Mouse (Mus musculus) forebrain, embryonic 14.5 days (tissue): ENCODE results near the gene Rnf224. TPM values are rescaled to one million over a fixed set of nuclear protein-coding genes. Genes with fewer than 3 reads are reported as not detected.

Experiments used
- ATAC-seq: fragments of 200-750 bp; cut with Nextera tagmentation; 2 replicates; pipeline ENCODE4 v1.8.0; 2017; ENCODE audit warnings: mild to moderate bottlenecking, moderate library complexity
- DNase-seq: peaks from one replicate; pipeline ENCODE4 v3.0.0-alpha.2; 2015; ENCODE audit warnings: low spot score
- H3K27ac ChIP-seq: fragments of 300-500 bp; sonication (generic); 2 replicates; pipeline ENCODE4 v1.5.1; 2014; ENCODE audit warnings: low read depth, mild to moderate bottlenecking, control low read depth, low read length, moderate library complexity
- H3K27me3 ChIP-seq: fragments of 300-500 bp; sonication (generic); replicated peaks from 2 replicates; pipeline ENCODE4 v1.6.1; 2014; ENCODE audit warnings: low read length, control low read depth, mixed read lengths; ENCODE audit not compliant: control insufficient read depth, insufficient read depth
- H3K36me3 ChIP-seq: fragments of 300-500 bp; sonication (generic); 2 replicates; pipeline ENCODE4 v1.6.1; 2014; ENCODE audit warnings: low read length, control low read depth; ENCODE audit not compliant: control insufficient read depth, insufficient read depth
- H3K4me1 ChIP-seq: fragments of 300-500 bp; sonication (generic); 2 replicates; pipeline ENCODE4 v1.6.1; 2014; ENCODE audit warnings: antibody characterized with exemption, low read length, control low read depth; ENCODE audit not compliant: control insufficient read depth, insufficient read depth
- H3K4me2 ChIP-seq: fragments of 300-500 bp; sonication (generic); 2 replicates; pipeline ENCODE4 v1.6.1; 2014; ENCODE audit warnings: mild to moderate bottlenecking, control low read depth, low read length
- H3K4me3 ChIP-seq: fragments of 300-500 bp; sonication (generic); 2 replicates; pipeline ENCODE4 v1.5.1; 2014; ENCODE audit warnings: low read depth, low read length, control low read depth
- H3K9ac ChIP-seq: fragments of 300-500 bp; sonication (generic); 2 replicates; pipeline ENCODE4 v1.6.1; 2014; ENCODE audit warnings: mild to moderate bottlenecking, low read length, control low read depth, moderate library complexity
- H3K9me3 ChIP-seq: fragments of 300-500 bp; sonication (generic); replicated peaks from 2 replicates; pipeline ENCODE4 v1.6.1; 2016; ENCODE audit warnings: low read length, control low read depth, mixed read lengths; ENCODE audit not compliant: control insufficient read depth
- WGBS: fragments of 180-500 bp; shearing (Covaris S2); extraction: QIAGEN DNeasy Blood & Tissue Kit; methylation state at CpG from one replicate; pipeline ENCODE4 v1.1.7; 2014; 5-methylcytosine and 5-hydroxymethylcytosine counted together
- polyA plus RNA-seq: library from polyadenylated mRNA; unstranded; fragments of >200 nt; fragmentation: Nextera tagmentation; extraction: Ambion mirVana; gene quantifications from 2 replicates; pipeline ENCODE4 v1.2.1, GENCODE M21; 2014

Gene Rnf224
- not detected in 2 replicates for polyA plus RNA-seq

DNA sequence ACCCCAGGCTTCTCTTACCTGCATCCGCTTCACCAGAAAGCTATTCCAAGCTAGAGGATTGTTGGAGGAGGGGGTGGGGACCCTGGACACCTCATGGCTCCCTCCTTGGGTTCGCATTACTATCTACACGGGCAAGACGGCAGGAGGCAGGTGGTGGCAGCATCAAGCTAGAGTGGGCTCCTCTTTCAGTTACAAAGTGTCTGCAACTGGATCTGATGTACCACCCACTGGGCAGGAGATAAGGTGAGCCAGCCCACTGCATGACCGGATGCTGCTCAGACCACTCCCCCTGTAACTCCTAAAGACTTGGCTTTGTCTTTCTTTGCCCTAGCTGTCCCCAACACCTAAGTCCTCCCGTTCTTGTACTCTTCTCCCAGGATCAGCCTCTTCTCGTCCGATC lies at the start of gene Rnf224:
TSS of gene Rnf224 (minus strand) at position 174 of the 400 bp plus-strand sequence.
- WGBS = 34% methylated on average over 8 of the region's 8 CpGs
- no peak for ATAC-seq
- no peak within 1 kb of the TSS for H3K4me2 ChIP-seq
- no peak within 1 kb of the TSS for H3K27ac ChIP-seq
- no peak within 1 kb of the TSS for H3K4me3 ChIP-seq
- no peaks in the 10 kb centered on the region for H3K36me3 ChIP-seq
- no peak within 1 kb of the TSS for H3K9ac ChIP-seq
- peaks cover 10% of the 10 kb centered on the region for H3K4me1 ChIP-seq
- no peaks in the 10 kb centered on the region for H3K27me3 ChIP-seq
- no peak for DNase-seq
- no peaks in the 10 kb centered on the region for H3K9me3 ChIP-seq

DNA sequence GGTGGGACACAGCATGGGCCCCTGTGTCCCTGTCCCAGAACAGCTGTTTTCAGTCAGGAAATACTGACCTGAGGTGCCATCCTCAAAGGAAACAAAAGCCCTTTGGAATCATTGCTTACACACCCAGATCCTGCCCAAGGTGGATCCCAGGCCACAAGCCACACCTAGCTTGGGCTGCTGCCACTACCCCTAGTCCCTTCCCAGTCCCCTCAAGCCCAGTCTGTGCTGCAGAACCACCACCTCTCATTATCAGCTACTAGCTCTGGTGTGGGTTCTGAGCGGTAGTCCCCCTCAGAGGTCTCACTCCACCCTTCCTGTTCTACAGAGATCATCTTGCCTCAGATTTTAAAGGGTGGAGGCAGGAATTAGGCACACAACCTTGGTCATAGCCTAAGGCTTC lies 49.7 kb upstream of the Rnf224 start:
- H3K4me2 ChIP-seq = no peak overlapping the region
- H3K27ac ChIP-seq = no peak overlapping the region
- ATAC-seq = no peak
- WGBS = 86% methylated on average over 1 of the region's 1 CpGs
- peaks cover 50% of the 10 kb centered on the region for H3K36me3 ChIP-seq
- no peak overlapping the region for H3K9ac ChIP-seq
- no peak overlapping the region for H3K4me3 ChIP-seq
- H3K27me3 ChIP-seq = peaks cover 35% of the 10 kb centered on the region
- no peaks in the 10 kb centered on the region for H3K4me1 ChIP-seq
- DNase-seq = no peak
- H3K9me3 ChIP-seq = no peaks in the 10 kb centered on the region

GRCm38 (mm10) chr2:25285551-25285950 lies 49.0 kb upstream of the Rnf224 start:
- H3K9ac ChIP-seq = no peak overlapping the region
- no peak for DNase-seq
- no peaks in the 10 kb centered on the region for H3K4me1 ChIP-seq
- H3K4me2 ChIP-seq = no peak overlapping the region
- no peaks in the 10 kb centered on the region for H3K9me3 ChIP-seq
- no peak overlapping the region for H3K4me3 ChIP-seq
- H3K27me3 ChIP-seq = peaks cover 27% of the 10 kb centered on the region
- peaks cover 57% of the 10 kb centered on the region for H3K36me3 ChIP-seq
- WGBS = 95% methylated on average over 2 of the region's 2 CpGs
- H3K27ac ChIP-seq = no peak overlapping the region
- ATAC-seq = no peak

DNA sequence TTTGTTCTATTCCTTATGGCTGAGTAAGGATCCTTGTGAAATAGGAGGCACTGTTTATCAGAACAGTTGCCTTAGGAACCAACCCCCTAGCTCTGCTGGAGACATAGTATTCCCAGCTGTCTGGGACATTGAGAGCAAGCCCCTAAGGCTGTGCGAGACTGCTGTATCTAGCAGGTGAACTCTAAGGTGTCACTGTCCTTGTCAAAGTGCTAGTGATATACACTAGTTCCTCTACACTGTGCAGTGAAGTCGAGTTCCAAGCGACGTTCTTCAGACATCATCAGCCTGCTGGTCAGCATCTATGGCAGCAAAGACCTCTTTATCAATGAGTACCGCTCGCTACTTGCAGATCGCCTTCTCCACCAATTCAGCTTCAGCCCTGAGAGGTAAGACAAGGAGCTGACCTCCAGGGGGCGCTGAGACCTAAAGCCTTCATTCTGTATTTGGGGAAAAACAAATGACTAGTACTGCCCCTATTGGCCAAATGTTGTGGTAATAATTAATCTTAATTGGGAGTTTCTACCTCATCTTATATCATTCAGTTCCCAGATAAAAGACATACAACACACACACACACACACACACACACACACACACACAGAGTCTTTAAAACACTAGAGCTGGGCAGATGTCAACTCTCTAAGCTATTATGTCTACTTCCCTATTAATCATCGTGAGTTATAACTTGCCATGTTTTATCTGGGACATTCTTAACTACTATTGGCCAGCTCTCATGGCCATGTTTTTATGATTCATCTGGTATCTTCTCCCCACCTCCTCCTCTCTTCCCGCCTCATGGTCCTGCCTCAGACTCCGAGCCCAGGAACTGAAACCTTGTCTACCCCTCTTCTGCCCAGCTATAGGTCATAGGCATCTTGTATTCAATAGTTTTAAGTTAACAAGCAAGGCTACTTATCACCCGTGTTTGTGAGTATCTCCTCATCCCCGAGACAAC lies 42.6 kb upstream of the Rnf224 start:
- Histone ChIP-seq H3K9me3 (no peaks in the 10 kb centered on the region), H3K36me3 (peaks cover 97% of the 10 kb centered on the region), H3K27ac (no peak overlapping the region), H3K4me2 (no peak overlapping the region), H3K4me1 (no peaks in the 10 kb centered on the region), H3K9ac (no peak overlapping the region), H3K27me3 (no peaks in the 10 kb centered on the region), H3K4me3 (no peak overlapping the region)
- WGBS = 57% methylated on average over 13 of the region's 13 CpGs
- ATAC-seq (peak; percentile 72), DNase-seq (peak; percentile 89)

- no peaks in the 10 kb centered on the region for H3K27me3 ChIP-seq
- DNase-seq (no peak), ATAC-seq (no peak)
- peaks cover 76% of the 10 kb centered on the region for H3K36me3 ChIP-seq
- H3K4me2 ChIP-seq = peak overlapping the region; percentile 97
- H3K9ac ChIP-seq = peak overlapping the region; percentile 84
- peak overlapping the region; percentile 88 for H3K4me3 ChIP-seq
- peaks cover 19% of the 10 kb centered on the region for H3K4me1 ChIP-seq
- H3K9me3 ChIP-seq = no peaks in the 10 kb centered on the region
- WGBS = 43% methylated on average over 16 of the region's 16 CpGs
- H3K27ac ChIP-seq = no peak overlapping the region
Measured at GRCm38 (mm10) chr2:25273010-25273409, 36.4 kb upstream of the Rnf224 start.

DNA sequence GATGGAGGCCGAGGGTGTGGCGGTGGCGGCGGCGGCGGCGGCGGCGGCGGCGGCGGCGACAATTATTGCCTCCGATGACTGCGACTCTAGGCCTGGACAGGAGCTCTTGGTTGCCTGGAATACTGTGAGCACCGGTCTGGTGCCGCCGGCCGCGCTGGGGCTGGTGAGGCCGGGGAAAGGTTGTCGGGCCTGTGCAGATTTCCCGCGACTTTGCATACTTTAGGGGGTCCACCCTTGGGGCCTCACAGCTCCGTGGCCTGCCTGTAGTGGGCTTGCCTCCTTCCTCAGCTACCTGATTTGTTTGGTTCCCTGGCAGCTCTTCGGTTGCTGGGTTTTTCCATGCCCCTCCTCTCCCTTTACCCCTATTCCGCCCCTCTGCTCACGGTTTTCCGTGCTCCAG lies 35.9 kb upstream of the Rnf224 start:
- Histone ChIP-seq H3K4me2 (peak overlapping the region; percentile 97), H3K4me1 (peaks cover 19% of the 10 kb centered on the region), H3K27me3 (no peaks in the 10 kb centered on the region), H3K36me3 (peaks cover 72% of the 10 kb centered on the region), H3K9ac (peak overlapping the region; percentile 84), H3K27ac (no peak overlapping the region), H3K4me3 (peak overlapping the region; percentile 88), H3K9me3 (no peaks in the 10 kb centered on the region)
- ATAC-seq (peak; percentile 70), DNase-seq (no peak)
- 0% methylated on average over 27 of the region's 29 CpGs for WGBS

DNA sequence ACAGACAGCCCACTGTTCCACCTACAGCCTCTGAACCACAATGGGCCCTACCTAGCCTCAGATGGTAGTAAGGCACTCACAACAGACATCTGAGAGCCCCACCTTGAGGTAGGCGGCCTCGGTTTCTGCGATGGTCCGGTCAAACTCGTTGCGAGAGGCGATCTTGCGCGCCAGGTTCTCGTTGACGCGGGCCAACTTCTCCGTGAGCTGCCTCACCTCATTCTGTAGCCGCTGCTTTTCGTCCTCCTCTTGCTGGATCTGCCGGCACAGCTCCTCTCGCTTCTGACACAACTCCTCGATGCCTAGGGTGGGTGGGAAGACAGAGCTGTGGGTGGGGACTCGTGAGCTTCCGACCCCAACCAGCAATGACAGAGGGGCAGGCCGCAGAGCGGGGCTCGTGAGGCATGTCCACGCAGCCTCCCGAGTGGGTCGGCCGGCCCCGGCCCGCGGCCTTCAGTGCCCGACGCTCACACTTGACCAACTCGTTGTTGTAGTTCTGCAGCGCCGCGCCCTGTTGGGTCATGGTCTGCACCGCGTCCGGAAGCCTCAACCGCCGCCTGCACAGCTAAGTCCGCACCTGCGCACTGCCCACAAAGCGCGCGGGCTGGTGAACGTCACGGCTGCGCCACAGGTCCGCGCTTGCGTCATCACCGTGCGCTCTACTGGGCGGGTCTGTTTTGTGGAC lies 35.4 kb upstream of the Rnf224 start, which contains the start of the genes Ssna1 and Anapc2:
TSS of gene Ssna1 (minus strand) at position 612 of the 685 bp plus-strand sequence.
TSS of gene Anapc2 (plus strand) at position 652 of the 685 bp plus-strand sequence.
- WGBS = under 1% methylated on average over 53 of the region's 55 CpGs
- DNase-seq (peak; percentile 97), ATAC-seq (peak; percentile 97)
- Histone ChIP-seq H3K27ac (peak within 1 kb of the TSS; percentile 72; the same call in 1 of the 2 replicates), H3K9ac (peak within 1 kb of the TSS; percentile 84), H3K4me2 (peak within 1 kb of the TSS; percentile 97), H3K27me3 (no peaks in the 10 kb centered on the region), H3K4me3 (peak within 1 kb of the TSS; percentile 88), H3K4me1 (peaks cover 24% of the 10 kb centered on the region), H3K9me3 (no peaks in the 10 kb centered on the region), H3K36me3 (peaks cover 66% of the 10 kb centered on the region)

DNA sequence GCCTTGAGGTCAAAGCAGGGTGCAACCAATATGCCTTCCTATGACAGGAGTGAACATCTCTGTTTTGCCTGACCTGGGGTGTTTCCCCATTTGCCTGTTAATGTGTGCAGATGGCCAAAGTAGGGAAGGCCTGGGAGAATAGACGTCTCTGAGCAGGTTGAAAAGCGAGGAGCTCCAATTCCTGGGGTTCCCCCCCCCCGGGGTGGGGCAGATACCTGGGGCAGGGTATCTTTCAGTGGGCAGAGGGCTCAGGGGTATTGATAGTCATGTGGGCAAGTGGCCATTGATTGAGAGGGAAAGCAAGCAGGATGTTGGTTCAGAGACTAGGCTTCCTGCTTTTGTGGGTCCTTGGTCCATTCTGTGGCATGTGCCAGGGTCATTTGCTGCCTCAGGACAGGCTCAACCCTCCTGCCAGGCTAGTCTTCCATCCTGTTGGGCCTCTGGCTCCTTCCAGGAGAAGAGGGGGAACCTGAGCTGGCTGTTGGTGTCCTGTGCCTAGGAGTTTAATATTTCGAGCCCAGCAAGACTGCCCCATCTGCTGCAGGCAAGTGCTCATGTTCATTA lies 31.2 kb upstream of the Rnf224 start:
- H3K4me1 ChIP-seq = peaks cover 46% of the 10 kb centered on the region
- no peak overlapping the region for H3K4me3 ChIP-seq
- DNase-seq (no peak), ATAC-seq (no peak)
- H3K9me3 ChIP-seq = no peaks in the 10 kb centered on the region
- H3K4me2 ChIP-seq = no peak overlapping the region
- H3K27ac ChIP-seq = no peak overlapping the region
- H3K27me3 ChIP-seq = peaks cover 13% of the 10 kb centered on the region
- 78% methylated on average over 4 of the region's 4 CpGs for WGBS
- no peak overlapping the region for H3K9ac ChIP-seq
- H3K36me3 ChIP-seq = peaks cover 27% of the 10 kb centered on the region
